Mouse (Mus musculus) neural tube, embryonic 14.5 days (tissue): Measurements from ENCODE around the gene Cacna1g. TPM values are rescaled to one million over a fixed set of nuclear protein-coding genes. Genes with fewer than 3 reads are reported as not detected.

Experiments used
- ATAC-seq: fragments of 200-750 bp; cut with Nextera tagmentation; 2 replicates; pipeline ENCODE4 v1.8.0; 2017; ENCODE audit warnings: low read depth, mild to moderate bottlenecking, moderate TSS enrichment, moderate library complexity
- H3K27ac ChIP-seq: fragments of 300-500 bp; sonication (generic); 2 replicates; pipeline ENCODE4 v1.5.1; 2014; ENCODE audit warnings: low read depth, mild to moderate bottlenecking, control low read depth, low read length, moderate library complexity, mixed read lengths
- H3K27me3 ChIP-seq: fragments of 300-500 bp; sonication (generic); 2 replicates; pipeline ENCODE4 v1.6.1; 2014; ENCODE audit warnings: low read length; ENCODE audit not compliant: control insufficient read depth, insufficient read depth
- H3K36me3 ChIP-seq: fragments of 300-500 bp; sonication (generic); 2 replicates; pipeline ENCODE4 v1.6.1; 2014; ENCODE audit warnings: low read length, mixed read lengths; ENCODE audit not compliant: control insufficient read depth, insufficient read depth
- H3K4me1 ChIP-seq: fragments of 300-500 bp; sonication (generic); 2 replicates; pipeline ENCODE4 v1.6.1; 2014; ENCODE audit warnings: low read length; ENCODE audit not compliant: control insufficient read depth, insufficient read depth
- H3K4me2 ChIP-seq: fragments of 300-500 bp; sonication (generic); 2 replicates; pipeline ENCODE4 v1.6.1; 2014; ENCODE audit warnings: mild to moderate bottlenecking, low read depth, low read length, control low read depth
- H3K4me3 ChIP-seq: fragments of 300-500 bp; sonication (generic); 2 replicates; pipeline ENCODE4 v1.5.1; 2014; ENCODE audit warnings: low read depth, low read length, control low read depth, mixed read lengths
- H3K9ac ChIP-seq: fragments of 300-500 bp; sonication (generic); replicated peaks from 2 replicates; pipeline ENCODE4 v1.6.1; 2014; ENCODE audit warnings: low read depth, mild to moderate bottlenecking, control low read depth, low read length, mixed read lengths
- H3K9me3 ChIP-seq: fragments of 300-500 bp; sonication (generic); 2 replicates; pipeline ENCODE4 v1.6.1; 2016; ENCODE audit warnings: low read length; ENCODE audit not compliant: control insufficient read depth
- WGBS: fragments of 180-500 bp; shearing (Covaris S2); extraction: QIAGEN DNeasy Blood & Tissue Kit; methylation state at CpG from one replicate; pipeline ENCODE4 v1.1.7; 2014; 5-methylcytosine and 5-hydroxymethylcytosine counted together
- polyA plus RNA-seq: library from polyadenylated mRNA; unstranded; fragments of >200 nt; fragmentation: Nextera tagmentation; extraction: Ambion mirVana; gene quantifications from 2 replicates; pipeline ENCODE4 v1.2.1, GENCODE M21; 2014

The Cacna1g gene
- polyA plus RNA-seq, 1 experiment from 2014 or later: 22.5 TPM

DNA sequence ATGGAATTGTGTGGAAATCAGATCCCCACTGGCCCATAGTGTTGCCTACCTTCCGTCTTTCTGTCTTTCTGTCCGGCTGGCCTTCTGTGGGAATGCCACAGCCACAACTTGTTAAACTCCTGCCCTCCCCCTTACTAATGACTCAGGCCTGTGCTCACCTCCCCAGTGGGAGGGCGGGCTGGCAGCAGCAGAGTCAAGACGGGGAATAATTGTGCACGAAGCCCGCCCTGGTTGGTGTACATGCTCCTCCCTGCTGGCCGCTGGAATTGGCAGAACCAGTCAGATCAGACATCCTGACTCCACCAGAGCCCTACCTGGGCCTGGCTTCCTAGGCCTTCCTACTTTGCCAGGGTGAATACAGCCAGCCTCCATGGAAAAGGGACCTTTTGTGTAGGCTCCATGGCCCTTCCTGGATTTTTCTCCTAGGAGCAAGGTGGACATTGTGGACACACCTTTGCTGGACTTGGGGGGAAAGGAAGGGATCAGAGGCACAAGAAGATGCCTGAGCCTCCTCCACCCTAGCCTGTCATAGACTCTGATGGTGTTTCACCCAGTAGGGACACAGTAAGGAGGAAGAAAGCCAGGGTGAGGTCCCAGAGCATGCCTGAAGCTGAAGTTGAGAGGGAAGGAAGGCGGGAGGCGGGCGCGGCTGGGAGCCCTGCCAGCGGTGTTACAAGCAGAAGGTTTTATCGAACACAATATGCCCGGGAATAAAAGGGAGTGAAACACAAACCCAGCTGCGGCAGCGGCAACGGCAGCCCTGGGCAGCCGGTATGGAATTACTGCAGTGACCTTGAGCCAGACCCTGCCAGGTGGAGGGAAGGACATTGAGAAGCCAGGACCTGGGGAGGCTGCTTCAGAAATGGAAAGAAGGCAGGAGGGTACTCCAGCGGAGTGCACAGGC, 24.3 kb upstream of the Cacna1g start:
- peak overlapping the region; percentile 12; the same call in 1 of the 2 replicates for H3K4me2 ChIP-seq
- no peak overlapping the region for H3K27ac ChIP-seq
- peaks cover 17% of the 10 kb centered on the region for H3K4me1 ChIP-seq
- H3K9ac ChIP-seq: no peak overlapping the region
- ATAC-seq: no peak
- no peak overlapping the region for H3K4me3 ChIP-seq
- H3K9me3 ChIP-seq: no peaks in the 10 kb centered on the region
- no peaks in the 10 kb centered on the region for H3K36me3 ChIP-seq
- 20% methylated on average over 19 of the region's 19 CpGs for WGBS
- H3K27me3 ChIP-seq: no peaks in the 10 kb centered on the region

DNA sequence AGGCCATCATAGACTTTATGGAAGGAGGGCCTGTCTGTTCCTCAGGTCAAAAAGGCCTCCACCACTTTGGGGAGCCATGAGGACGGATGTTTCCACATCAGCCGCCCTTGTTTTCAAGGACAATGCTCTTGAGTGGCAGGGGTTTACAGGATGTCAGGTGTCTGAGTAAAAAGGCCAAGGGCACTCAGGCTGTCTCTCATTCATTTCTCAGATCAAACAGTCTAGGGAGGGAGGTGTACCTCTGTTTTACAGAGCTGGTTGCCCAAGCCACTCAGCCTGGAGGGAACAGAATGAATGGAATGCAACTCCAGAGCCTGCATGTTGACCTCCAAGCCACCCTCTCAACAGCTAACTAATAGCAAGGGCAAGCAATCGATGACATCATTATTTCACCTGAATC, 21.4 kb upstream of the Cacna1g start:
- WGBS: 84% methylated on average over 3 of the region's 3 CpGs

DNA sequence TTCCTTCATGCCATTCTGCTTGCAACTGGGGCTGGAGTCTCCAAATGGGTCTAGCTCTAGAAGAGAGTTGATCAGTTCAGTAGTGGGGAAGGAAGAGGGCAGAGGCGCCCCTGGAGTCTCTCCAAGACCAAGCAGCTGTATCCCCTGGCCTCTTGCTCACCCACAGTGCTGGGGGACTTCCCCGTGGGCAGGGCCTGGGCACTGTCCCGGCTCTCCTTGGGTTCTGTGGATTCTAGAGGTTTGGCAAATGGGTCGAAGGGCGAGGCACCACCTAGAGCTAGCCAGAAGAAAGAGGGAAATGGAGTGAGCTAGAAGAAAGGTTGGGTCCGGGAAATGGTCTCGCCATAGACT, 17.7 kb upstream of the Cacna1g start:
- Histone ChIP-seq H3K9me3 (no peaks in the 10 kb centered on the region), H3K4me3 (no peak overlapping the region), H3K27me3 (0 out of 2 replicates have a peak, but pooled peaks cover 2% of the 10 kb centered on the region), H3K4me1 (no peaks in the 10 kb centered on the region), H3K27ac (no peak overlapping the region), H3K36me3 (no peaks in the 10 kb centered on the region), H3K9ac (no peak overlapping the region), H3K4me2 (peak overlapping the region; percentile 78; the same call in 1 of the 2 replicates)
- no peak for ATAC-seq
- WGBS: 61% methylated on average over 5 of the region's 7 CpGs

More for the DNA sequence above, 21.4 kb upstream of the Cacna1g start:
- H3K27me3 ChIP-seq: 0 out of 2 replicates have a peak, but pooled peaks cover 2% of the 10 kb centered on the region
- H3K27ac ChIP-seq: no peak overlapping the region
- no peak overlapping the region for H3K9ac ChIP-seq
- ATAC-seq: no peak
- H3K9me3 ChIP-seq: no peaks in the 10 kb centered on the region
- H3K4me2 ChIP-seq: no peak overlapping the region
- H3K4me3 ChIP-seq: no peak overlapping the region
- peaks cover 17% of the 10 kb centered on the region for H3K4me1 ChIP-seq
- H3K36me3 ChIP-seq: no peaks in the 10 kb centered on the region

GRCm38 (mm10) chr11:94491035-94491748, 17.2 kb upstream of the Cacna1g start:
- Histone ChIP-seq H3K9me3 (no peaks in the 10 kb centered on the region), H3K27ac (0 out of 2 replicates have a peak overlapping the region, but pooled peaks have one; percentile 11), H3K36me3 (no peaks in the 10 kb centered on the region), H3K4me3 (peak overlapping the region; percentile 44), H3K4me2 (peak overlapping the region; percentile 78), H3K9ac (peak overlapping the region; percentile 65), H3K4me1 (no peaks in the 10 kb centered on the region), H3K27me3 (0 out of 2 replicates have a peak, but pooled peaks cover 2% of the 10 kb centered on the region)
- peak; percentile 76 for ATAC-seq
- WGBS: 5% methylated on average over 55 of the region's 55 CpGs

GRCm38 (mm10) chr11:94489745-94490144, 15.7 kb upstream of the Cacna1g start:
- Histone ChIP-seq H3K9me3 (no peaks in the 10 kb centered on the region), H3K27me3 (0 out of 2 replicates have a peak, but pooled peaks cover 2% of the 10 kb centered on the region), H3K4me3 (no peak overlapping the region), H3K9ac (no peak overlapping the region), H3K36me3 (no peaks in the 10 kb centered on the region), H3K4me2 (no peak overlapping the region), H3K27ac (no peak overlapping the region), H3K4me1 (no peaks in the 10 kb centered on the region)
- WGBS: 29% methylated on average over 4 of the region's 4 CpGs
- no peak for ATAC-seq

DNA sequence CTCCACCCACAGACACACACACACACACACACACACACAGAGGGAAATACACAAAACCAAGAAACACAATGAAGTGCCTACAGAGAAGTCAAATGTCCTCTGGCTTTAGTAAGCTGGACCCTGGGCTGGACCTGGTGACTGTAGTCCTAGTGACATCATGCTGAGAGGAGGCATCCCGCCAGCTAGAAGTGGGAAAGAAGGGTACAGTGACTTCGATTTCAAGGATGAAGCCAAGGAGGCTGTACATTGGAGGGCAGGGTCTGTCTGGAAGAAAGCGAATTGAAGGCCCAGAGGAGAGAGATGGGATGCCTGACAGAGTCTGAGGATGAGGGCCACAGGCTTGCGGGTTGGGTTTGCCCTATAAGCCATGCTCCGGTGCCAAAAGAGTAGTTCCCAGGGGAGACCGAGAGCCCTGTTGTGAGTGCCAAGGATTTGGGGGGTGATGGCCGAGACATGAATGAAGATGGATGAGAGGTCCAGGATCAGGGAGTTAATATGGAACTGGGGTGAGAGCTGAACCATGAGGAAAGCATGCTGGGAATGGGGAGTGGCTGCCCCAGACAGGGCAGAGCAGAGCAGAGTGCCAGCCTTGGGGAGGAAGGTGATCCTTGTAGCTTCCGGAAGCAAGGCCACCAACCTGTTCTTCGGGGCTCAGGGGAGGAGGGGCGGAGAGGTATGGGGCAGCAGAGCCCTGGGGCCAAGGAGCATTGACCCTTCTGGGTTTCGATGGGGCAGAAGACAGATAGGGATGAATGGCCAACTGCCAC, 15.0 kb upstream of the Cacna1g start:
- no peak overlapping the region for H3K4me3 ChIP-seq
- 88% methylated on average over 11 of the region's 11 CpGs for WGBS
- no peak overlapping the region for H3K9ac ChIP-seq
- no peaks in the 10 kb centered on the region for H3K4me1 ChIP-seq
- no peaks in the 10 kb centered on the region for H3K36me3 ChIP-seq
- H3K27me3 ChIP-seq: 0 out of 2 replicates have a peak, but pooled peaks cover 2% of the 10 kb centered on the region
- no peak overlapping the region for H3K27ac ChIP-seq
- H3K4me2 ChIP-seq: no peak overlapping the region
- no peak for ATAC-seq
- no peaks in the 10 kb centered on the region for H3K9me3 ChIP-seq

GRCm38 (mm10) chr11:94486001-94486400, 12.0 kb upstream of the Cacna1g start, which contains the start of gene Spata20:
TSS of gene Spata20 (minus strand) at chr11:94486179.
- Histone ChIP-seq H3K4me3 (no peak within 1 kb of the TSS), H3K9ac (0 out of 2 replicates have a peak within 1 kb of the TSS, but pooled peaks have one; percentile 28), H3K9me3 (no peaks in the 10 kb centered on the region), H3K27ac (no peak within 1 kb of the TSS), H3K36me3 (no peaks in the 10 kb centered on the region), H3K4me1 (no peaks in the 10 kb centered on the region), H3K4me2 (peak within 1 kb of the TSS; percentile 30; the same call in 1 of the 2 replicates), H3K27me3 (0 out of 2 replicates have a peak, but pooled peaks cover 2% of the 10 kb centered on the region)
- peak; percentile 72 for ATAC-seq
- 6% methylated on average over 24 of the region's 24 CpGs for WGBS

- Histone ChIP-seq H3K36me3 (no peaks in the 10 kb centered on the region), H3K4me3 (no peak overlapping the region), H3K9me3 (no peaks in the 10 kb centered on the region), H3K4me1 (no peaks in the 10 kb centered on the region), H3K27me3 (no peaks in the 10 kb centered on the region), H3K27ac (no peak overlapping the region), H3K4me2 (no peak overlapping the region), H3K9ac (no peak overlapping the region)
- WGBS: 85% methylated on average over 5 of the region's 5 CpGs
- ATAC-seq: no peak
Measured at GRCm38 (mm10) chr11:94485223-94485622, 11.2 kb upstream of the Cacna1g start.
